Mouse (Mus musculus) thymus, postnatal 4 days (tissue): ENCODE measurements around the gene Cdc20.

ENCODE experiments used
- DNase-seq: peaks from one replicate; pipeline ENCODE4 v3.0.0; 2021

Gene Cdc20

DNA sequence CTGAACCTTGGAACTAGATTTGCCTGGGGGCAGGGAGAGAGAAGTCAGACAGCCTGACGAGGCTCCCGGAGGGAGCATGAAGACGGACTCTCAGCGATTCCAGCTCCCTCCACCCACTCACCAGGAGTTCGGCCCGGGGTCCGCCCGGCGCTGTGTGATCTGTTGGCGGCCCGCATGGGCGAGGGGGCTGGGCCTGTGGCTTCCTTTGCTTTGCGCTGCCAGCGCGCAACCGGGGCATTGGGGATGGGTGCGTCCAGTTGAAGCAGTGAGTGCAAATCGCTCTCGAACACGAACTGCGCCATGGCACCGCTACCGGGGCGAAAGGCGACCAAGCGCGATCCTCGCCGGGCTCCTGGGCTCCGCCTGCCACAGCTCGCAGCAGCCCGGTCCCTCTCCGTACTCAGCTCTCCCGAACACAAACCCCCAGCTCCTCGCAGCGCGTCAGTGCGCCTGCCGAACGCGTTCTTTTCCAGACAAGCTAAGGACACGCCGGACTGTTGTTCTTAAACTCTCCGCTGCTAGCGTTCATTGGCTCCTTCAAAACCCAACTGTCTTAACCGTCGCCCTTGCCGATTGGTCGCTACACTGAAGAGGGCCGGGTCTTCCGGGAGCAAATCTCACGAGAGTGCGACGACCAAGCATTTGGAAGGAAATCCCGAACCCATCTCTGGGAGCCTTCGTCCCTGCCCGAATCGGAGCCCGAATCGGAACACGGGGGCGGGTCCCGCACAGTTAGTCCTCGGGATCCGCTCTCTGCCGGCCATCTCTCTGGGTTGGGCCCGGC is at the start of gene Cdc20:
Cdc20 (minus strand) TSS at position 533 of the 784 bp plus-strand sequence.
- peak; percentile 86 for DNase-seq

- DNase-seq = no peak
Observed at GRCm38 (mm10) chr4:118476773-118477530, 39.8 kb upstream of the Cdc20 start.

GRCm38 (mm10) chr4:118472687-118473086 is 35.5 kb upstream of the Cdc20 start:
- DNase-seq = no peak

GRCm38 (mm10) chr4:118471281-118471680 is 34.1 kb upstream of the Cdc20 start:
- DNase-seq = no peak

GRCm38 (mm10) chr4:118465697-118466163 is 28.6 kb upstream of the Cdc20 start:
- DNase-seq = no peak

- no peak for DNase-seq
Observed at GRCm38 (mm10) chr4:118464956-118465355, 27.8 kb upstream of the Cdc20 start.

DNA sequence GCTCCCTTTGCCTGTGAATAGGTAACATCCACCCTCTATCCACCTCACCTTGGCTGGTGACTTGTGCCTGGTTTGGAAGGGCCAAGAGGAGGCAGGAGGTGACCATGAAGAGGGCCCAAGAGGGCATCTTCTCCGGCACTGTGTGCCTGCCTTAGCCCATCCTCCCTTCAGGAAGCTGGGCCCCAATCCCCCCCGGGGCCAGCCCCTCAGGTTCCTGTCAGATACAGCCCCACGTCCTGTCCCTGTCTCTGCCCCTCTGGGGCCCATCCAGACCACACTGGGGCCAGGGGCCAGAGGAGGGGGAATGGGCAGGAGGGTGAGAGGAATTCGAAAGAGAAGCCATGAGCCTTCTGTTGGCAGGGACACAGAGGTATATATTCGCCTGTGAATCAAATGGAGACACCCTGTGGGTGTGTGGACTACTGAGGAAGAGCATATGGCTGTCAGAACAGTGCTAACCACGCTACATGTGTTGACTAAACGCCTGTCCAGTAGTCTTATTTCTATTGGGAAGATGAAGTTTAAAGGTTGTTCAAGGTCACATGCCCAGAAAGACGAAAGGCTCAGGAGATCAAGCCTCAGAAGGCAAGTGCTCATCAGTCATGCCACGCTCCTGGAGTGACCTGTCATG is 20.3 kb upstream of the Cdc20 start, which contains the start of gene Mpl:
Mpl (minus strand) TSS at position 169 of the 631 bp plus-strand sequence.
- no peak for DNase-seq

DNA sequence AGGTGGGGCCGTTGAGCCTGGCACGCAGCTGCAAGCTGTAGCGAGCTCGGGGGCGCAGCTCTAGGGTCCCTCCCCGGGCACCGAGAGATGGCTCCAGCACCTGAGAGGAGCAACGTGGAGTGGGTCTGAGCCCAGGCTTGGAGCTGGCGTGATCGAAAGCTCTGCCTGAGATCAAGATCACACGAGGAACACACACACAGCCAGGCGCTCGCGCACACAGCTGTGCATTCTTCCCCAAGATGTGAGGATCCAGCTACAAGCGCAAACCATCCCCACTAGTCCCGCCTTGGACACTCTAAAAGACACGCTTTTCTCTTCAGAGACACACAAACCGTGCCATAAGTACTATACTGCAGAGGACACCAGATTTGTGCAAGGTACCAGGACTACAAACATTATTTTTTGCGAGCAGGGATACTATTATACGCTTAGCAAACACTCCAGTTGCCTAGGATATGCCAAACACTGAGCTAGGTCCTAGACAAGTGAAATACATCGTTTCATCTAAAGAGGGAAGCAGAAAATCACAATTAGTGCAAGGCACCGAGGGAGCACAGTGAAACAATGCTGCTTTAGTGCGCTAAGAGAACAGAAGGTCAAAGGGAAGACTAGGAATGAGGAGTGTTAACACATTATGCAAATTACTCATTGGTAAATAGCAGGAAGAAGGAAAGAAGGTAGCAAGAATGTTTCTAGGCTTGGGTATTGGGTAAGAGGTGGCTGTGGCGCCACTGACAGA is 9.4 kb upstream of the Cdc20 start:
- no peak for DNase-seq

GRCm38 (mm10) chr4:118445781-118446414 is 8.7 kb upstream of the Cdc20 start:
- no peak for DNase-seq

DNA sequence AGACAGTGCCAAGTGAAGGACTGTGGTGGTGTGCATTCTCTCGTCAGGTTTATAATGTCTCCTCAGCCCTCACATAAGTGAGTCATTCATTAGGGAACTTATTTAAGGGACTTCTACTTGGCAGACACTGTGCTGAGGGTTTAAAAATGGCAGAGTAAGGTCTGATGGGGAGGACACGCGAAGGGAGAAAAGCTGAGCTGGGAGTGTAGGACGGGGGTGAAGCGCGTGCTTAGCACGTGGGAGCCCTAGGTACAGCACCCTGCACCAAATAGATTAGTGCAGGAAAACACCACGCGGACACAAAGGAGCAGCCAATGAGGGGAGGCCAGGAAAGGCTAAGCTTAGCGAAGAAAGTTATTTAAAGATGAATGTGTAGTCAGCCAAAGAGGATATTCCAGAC is 7.9 kb upstream of the Cdc20 start:
- no peak for DNase-seq

DNA sequence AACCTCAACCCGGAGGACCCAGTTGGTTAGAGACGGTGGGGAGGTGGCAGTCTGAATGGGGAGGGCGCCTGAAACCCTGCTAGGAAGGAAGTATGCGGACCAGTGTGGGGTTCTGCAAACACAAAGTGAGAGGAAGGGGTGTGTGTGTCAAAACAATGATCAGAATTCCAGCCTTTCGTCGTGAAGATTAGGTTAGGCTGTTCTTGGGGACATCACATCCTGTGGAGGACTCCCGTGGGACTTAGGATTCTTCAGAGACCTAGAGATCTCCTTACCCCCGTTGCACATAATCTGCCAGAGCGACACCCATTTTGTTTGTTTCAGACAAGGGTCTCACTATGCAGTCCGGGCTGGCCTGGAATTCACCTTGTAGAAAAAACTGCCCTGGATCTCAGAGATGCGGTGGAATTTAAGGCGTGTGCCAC is 689 bp upstream of the Cdc20 start:
- peak; percentile 67 for DNase-seq

DNA sequence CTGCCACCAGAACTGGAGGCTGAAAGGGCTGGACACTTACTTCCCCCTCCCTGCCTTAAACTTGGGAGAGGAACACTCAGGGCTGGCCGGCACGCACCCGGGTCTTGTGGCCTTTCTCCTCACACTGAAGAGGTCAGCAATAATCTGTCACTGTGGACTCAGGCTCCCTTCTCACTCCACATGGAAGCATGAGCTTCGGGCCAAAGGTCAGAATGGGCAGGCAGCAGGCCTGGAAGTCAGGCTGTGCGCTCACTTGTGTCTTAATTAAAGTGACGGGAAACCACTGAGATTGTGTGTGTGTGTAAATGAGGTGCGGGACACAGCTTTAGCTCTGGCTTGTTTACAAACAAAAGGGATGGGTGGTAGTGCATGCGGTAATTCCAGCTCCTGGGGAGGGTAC is 4.8 kb downstream of the Cdc20 start:
- no peak for DNase-seq

- peak; percentile 28 for DNase-seq
Observed at GRCm38 (mm10) chr4:118429215-118429895, 7.8 kb downstream of the Cdc20 start.

DNA sequence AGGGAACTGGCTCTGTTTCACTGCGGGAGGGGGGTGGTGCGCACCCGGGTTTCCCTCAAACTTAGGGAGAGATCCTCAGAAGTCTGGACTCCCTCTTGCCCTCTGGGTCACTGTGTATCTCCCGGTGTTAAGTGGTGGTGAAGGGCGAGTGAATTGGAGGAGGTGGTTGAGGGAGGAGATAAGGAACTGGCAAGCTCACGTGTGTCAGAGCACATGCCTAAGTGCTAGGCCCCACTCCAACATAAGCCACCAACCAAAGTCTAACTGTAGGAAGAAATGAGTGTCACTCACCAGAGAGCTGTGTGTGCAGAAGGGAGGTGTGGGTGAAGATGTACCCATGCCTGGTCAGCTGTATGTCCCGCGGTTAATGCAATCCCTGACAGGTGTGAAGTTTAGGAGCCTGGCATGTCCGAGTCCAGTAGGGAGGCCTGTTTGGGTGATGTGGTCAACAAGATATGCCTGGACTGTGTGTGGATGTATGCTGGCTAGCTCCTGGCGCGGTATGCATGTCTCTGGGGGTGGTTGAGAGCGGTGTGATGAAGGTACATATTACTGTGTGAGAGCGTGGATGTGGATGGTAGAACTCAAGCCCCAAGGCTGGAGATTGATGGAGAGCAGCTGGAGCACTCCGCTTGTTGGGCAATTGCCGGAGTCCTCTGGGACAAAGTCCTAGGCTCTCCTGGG is 8.5 kb downstream of the Cdc20 start:
- no peak for DNase-seq

DNA sequence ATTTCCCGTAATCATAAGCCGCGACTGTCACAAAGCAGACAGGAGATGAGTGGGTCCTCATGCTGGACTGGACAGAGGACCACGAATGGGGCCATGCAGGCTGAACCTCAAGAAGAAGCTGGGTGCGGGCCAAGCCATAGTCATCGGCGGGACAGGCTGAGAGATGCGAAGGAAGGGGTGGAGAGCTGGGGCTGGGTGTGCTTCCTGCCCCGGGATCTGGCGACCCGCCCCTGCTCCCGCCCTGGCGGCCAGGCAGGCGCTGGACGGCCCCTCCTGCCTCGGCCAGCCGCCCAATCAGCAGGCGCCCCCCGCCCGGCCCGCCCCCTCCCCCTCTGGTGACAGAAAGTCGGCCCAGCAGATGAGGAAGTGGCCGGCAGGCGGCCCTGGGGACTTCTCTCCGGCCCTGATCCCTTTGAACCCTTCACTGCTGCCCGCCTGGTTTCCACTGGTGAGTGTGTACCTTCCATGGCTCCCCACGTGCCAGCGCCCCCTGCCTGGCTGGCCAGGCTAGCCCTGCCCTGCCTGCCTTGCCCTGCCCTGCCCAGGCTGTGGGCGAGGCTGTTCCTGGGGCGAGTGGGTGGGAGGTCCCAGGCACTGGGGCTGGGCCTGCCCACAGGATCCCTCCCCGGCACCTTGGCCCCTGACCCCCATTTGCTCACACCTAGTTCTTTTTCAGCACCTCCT is 9.2 kb downstream of the Cdc20 start, which contains the start of gene Elovl1:
Elovl1 (plus strand) TSS at position 326 of the 684 bp plus-strand sequence.
- peak; percentile 73 for DNase-seq

DNA sequence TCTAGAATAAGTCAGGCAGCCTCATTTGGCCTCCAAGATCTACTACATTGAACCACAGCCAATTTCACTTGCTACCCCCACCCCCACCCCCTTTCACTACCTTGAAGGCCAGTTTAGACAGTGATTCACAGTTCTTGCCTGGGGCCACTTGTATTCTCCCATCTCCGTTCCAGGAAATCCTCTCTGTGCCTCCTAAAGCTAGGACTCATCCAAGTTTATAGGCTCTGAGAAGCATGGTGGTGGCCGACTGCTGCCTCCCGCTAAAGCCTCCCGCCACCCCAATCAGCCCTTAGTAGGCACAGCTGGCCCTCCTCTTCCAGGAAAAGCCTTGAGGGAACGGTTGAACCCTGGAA is 9.8 kb downstream of the Cdc20 start:
- DNase-seq = no peak

- DNase-seq = no peak
Observed at GRCm38 (mm10) chr4:118425374-118425773, 11.8 kb downstream of the Cdc20 start.

- no peak for DNase-seq
Observed at GRCm38 (mm10) chr4:118424541-118425160, 12.5 kb downstream of the Cdc20 start.

- no peak for DNase-seq
Observed at GRCm38 (mm10) chr4:118421384-118421783, 15.8 kb downstream of the Cdc20 start.
